Mouse (Mus musculus) lung, adult 2 months (tissue): ENCODE data around the gene Fus.

Experiments
- CTCF ChIP-seq: fragments of 200-500 bp; IDR thresholded peaks from 2 replicates; pipeline ENCODE4 v1.5.1; 2011; ENCODE audit warnings: mild to moderate bottlenecking, low read length, control low read depth; ENCODE audit not compliant: insufficient read depth
- POLR2A ChIP-seq: fragments of 200-500 bp; IDR thresholded peaks from 2 replicates; pipeline ENCODE4 v1.6.1; 2011; ENCODE audit warnings: low read depth, mild to moderate bottlenecking, control low read depth, low read length, borderline replicate concordance; ENCODE audit errors: extremely low read depth

DNA sequence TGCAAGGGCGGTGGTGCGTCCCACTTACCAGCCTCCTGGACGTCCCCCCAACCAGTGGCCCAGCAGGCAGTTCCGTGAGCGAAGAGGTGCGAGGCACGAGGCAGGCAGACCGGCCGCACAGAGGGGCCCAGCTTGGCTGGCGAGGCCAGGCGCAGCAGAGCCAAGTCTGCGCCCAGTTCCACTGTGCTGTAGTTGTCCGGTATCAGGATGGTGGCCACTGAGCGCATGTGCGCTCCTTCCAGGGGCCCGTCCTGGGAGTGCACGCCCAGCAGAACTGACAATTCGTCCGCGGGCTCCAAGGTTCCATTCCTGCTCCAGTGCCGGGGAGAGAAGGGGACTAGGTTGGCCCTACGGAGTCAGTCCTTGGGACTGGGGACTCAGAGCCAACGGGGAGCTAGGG, 22.6 kb upstream of the Fus start:
- TF ChIP-seq POLR2A (no peak), CTCF (no peak)
